Mouse (Mus musculus) megakaryocyte-erythroid progenitor cell, adult 5 weeks (primary cell): Measurements from ENCODE around the gene Olfr771. TPM values are rescaled to one million over a fixed set of nuclear protein-coding genes. Genes with fewer than 3 reads are reported as not detected.

Source experiments
- polyA plus RNA-seq: library from polyadenylated mRNA; stranded (reverse); fragments of >175 nt; gene quantifications from 2 replicates; pipeline ENCODE4 v1.2.3, GENCODE M21; 2012

Gene Olfr771
- not detected in 2 replicates for polyA plus RNA-seq

GRCm38 (mm10) chr10:129164651-129165050 lies at the start of gene Olfr771:
Olfr771 (minus strand) TSS chr10:129164751.

DNA sequence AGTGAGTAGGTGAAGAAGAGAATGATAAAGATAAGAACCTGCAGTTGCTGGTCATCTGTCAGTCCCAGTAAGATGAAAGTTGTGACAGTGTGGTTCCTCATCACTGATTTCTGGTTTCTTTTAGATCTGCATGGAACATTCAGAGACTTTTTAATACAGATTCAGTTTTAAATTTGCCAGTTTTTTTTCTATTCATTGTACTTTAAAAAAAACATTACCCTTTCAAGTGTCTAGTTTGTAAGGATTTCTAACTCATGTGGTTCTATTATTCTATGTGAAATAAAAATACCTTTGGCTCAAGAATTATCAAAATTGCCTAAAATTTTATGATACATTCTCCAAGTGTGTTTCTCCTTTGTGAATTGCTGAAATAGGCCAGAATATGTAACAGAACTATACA lies 22.8 kb upstream of the Olfr771 start, which contains the start of gene Olfr773:
TSS of gene Olfr773 (minus strand) at position 101 of the 400 bp plus-strand sequence.

GRCm38 (mm10) chr10:129177821-129178220 lies 13.3 kb upstream of the Olfr771 start, which contains the start of gene Olfr772:
Olfr772 (minus strand) TSS chr10:129177921.

DNA sequence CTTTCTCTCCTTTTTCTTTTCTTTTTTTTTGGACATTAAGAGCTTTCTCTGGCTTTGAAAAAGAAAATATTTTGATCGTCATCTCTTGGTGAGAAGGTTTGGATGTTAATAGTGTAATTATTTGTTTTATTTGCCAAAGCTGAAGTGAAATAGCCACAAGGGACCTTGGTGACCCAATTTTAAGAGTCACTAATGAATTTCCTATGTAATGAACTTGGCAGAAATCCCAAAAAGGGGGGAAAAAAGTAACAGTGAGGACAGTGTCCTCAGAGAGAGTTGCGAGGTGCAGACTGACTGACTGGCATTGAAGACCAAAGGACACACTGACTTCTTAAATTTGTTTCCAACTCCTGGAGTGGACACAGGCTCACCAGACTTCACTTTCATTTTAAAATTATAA lies 25.7 kb downstream of the Olfr771 start, which contains the start of gene Olfr770:
TSS of gene Olfr770 (minus strand) at position 101 of the 400 bp plus-strand sequence.

DNA sequence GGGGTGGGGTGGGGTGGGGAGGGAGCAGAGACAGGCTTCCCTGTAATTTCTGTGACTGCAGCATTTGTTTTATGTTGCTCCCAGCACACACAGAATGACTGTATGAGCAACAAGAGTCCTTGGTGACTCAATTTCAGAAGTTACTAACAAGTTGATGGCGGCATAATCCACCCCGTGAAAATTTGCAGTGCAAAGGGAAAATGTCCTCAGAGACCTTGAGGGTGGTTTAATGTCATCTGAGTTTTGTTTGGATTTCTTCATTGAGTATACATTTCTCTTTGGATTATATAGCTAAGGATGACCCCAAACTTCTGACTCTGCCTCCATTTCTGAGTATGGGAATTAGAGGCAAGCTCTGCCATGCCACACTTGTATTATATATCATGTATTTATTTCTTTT lies 46.8 kb downstream of the Olfr771 start, which contains the start of gene Olfr769:
TSS of gene Olfr769 (minus strand) at position 101 of the 400 bp plus-strand sequence.

Other genes starting within 250 kb of the Olfr771 start
- gene Rdh5, start 241.9 kb downstream of the Olfr771 start, polyA plus RNA-seq, result 2.5 and 3.0 TPM in 2 replicates
- 264 and 304 TPM in 2 replicates for gene Bloc1s1, start 240.7 kb downstream of the Olfr771 start, polyA plus RNA-seq
- gene Itga7, start 230.9 kb downstream of the Olfr771 start, polyA plus RNA-seq, result 0.04 and 0.10 TPM in 2 replicates
- gene Mettl7b, start 203.8 kb downstream of the Olfr771 start, polyA plus RNA-seq, result not detected in 2 replicates
- not detected in 2 replicates for gene Olfr9, start 175.3 kb downstream of the Olfr771 start, polyA plus RNA-seq
- gene Olfr763, start 154.0 kb downstream of the Olfr771 start, polyA plus RNA-seq, result not detected in 2 replicates
- not detected in 2 replicates for gene Olfr764-ps1, start 124.9 kb downstream of the Olfr771 start, polyA plus RNA-seq
- not detected in 2 replicates for gene Olfr765, start 114.8 kb downstream of the Olfr771 start, polyA plus RNA-seq
- gene Olfr766-ps1, start 95.8 kb downstream of the Olfr771 start, polyA plus RNA-seq, result not detected in 2 replicates
- gene Olfr767, start 81.8 kb downstream of the Olfr771 start, polyA plus RNA-seq, result not detected in 2 replicates
- gene Olfr768, start 65.4 kb downstream of the Olfr771 start, polyA plus RNA-seq, result 0.02 TPM in 1 of 2 replicates, not detected in the other
- gene Olfr769, start 46.9 kb downstream of the Olfr771 start, polyA plus RNA-seq, result not detected in 2 replicates
- not detected in 2 replicates for gene Olfr770, start 25.8 kb downstream of the Olfr771 start, polyA plus RNA-seq
- not detected in 2 replicates for gene Olfr772, start 13.2 kb upstream of the Olfr771 start, polyA plus RNA-seq
- gene Olfr773, start 22.7 kb upstream of the Olfr771 start, polyA plus RNA-seq, result not detected in 2 replicates
- not detected in 2 replicates for gene Olfr774, start 71.5 kb upstream of the Olfr771 start, polyA plus RNA-seq
- gene Olfr775, start 83.7 kb upstream of the Olfr771 start, polyA plus RNA-seq, result not detected in 2 replicates
- not detected in 2 replicates for gene Olfr776, start 94.4 kb upstream of the Olfr771 start, polyA plus RNA-seq
- gene Olfr777, start 106.7 kb upstream of the Olfr771 start, polyA plus RNA-seq, result not detected in 2 replicates
- not detected in 2 replicates for gene Olfr780, start 153.4 kb upstream of the Olfr771 start, polyA plus RNA-seq
- not detected in 2 replicates for gene Olfr781, start 164.1 kb upstream of the Olfr771 start, polyA plus RNA-seq
- 0.04 TPM in 1 of 2 replicates, not detected in the other for gene Olfr782, start 184.1 kb upstream of the Olfr771 start, polyA plus RNA-seq
- gene Olfr784, start 219.3 kb upstream of the Olfr771 start, polyA plus RNA-seq, result not detected in 2 replicates
- not detected in 2 replicates for gene Olfr785, start 240.7 kb upstream of the Olfr771 start, polyA plus RNA-seq